25 mouse cellular contexts compared by ENCODE assay signal in genomic region chr4:7485552-7485951, GRCm38 (mm10).
DNase-seq lines count a peak whose midpoint lies in the region; ATAC-seq and TF ChIP-seq lines count a peak whose summit lies in the region.
"Had no signal": no experiment of that assay in that cellular context is flagged by ENCODE, and none has a peak within 500 bp of the region (broad histone marks: within the 10 kb centered on the region; RNA-seq: fewer than 3 reads in every experiment).

No protein-coding gene starts in this region.

- TF ChIP-seq CTCF in hindbrain, postnatal 0 days (IDR thresholded peaks at IDR 0.05; ENCODE audit: low read depth) = no peak

- H3K27ac ChIP-seq in liver, embryonic 13.5 days = no peak overlapping the region
- H3K27ac ChIP-seq in hindbrain, postnatal 0 days = no peak overlapping the region
- H3K27ac ChIP-seq: forebrain, embryonic 10.5 days; forebrain, embryonic 13.5 days; heart, embryonic 13.5 days; hindbrain, embryonic 12.5 days; hindbrain, embryonic 15.5 days; intestine, embryonic 15.5 days had no signal

- peak; percentile 1 for DNase-seq in liver, embryonic 13.5 days
- no peak for DNase-seq in liver
- peak; percentile 86 for DNase-seq in 416B (ENCODE audit: low read depth)
- DNase-seq in cerebellum, postnatal 4 days (ENCODE audit: low spot score in 2 of 2) = no peak
- no peak for DNase-seq in hindbrain, postnatal 0 days (ENCODE audit: low spot score)
- DNase-seq: adrenal gland, adult 2 months; adrenal gland, postnatal 14 days; cerebellum, adult 11 months; cerebellum, adult 2 months; cerebellum, adult 9-11 months; cerebellum, postnatal 25 days; gastrocnemius, postnatal 10 days; gastrocnemius, postnatal 36 days; heart, adult 18-20 months; heart, postnatal 14 days; heart, postnatal 4 days had no signal

- ATAC-seq in liver, embryonic 13.5 days (ENCODE audit: low read depth) = no peak
- peak; percentile 93 for ATAC-seq in common myeloid progenitor, adult 5-6 weeks (replicated peaks; ENCODE audit: low read depth, poor library complexity, severe bottlenecking)
- ATAC-seq in megakaryocyte, adult 5-6 weeks (ENCODE audit: poor library complexity, severe bottlenecking) = peak; percentile 38; the same call in 1 of the 2 replicates
- no peak for ATAC-seq in hindbrain, postnatal 0 days
- ATAC-seq: forebrain, embryonic 13.5 days; forebrain, embryonic 16.5 days; intestine, embryonic 15.5 days had no signal

- no peak overlapping the region for H3K4me3 ChIP-seq in liver, embryonic 13.5 days (replicated peaks)
- H3K4me3 ChIP-seq in hindbrain, postnatal 0 days (ENCODE audit: low read length) = no peak overlapping the region
- H3K4me3 ChIP-seq: forebrain, embryonic 10.5 days; forebrain, embryonic 13.5 days; heart, embryonic 13.5 days; hindbrain, embryonic 12.5 days; hindbrain, embryonic 15.5 days; intestine, embryonic 15.5 days had no signal

- no peaks in the 10 kb centered on the region for H3K36me3 ChIP-seq in liver, embryonic 13.5 days
- no peaks in the 10 kb centered on the region for H3K36me3 ChIP-seq in hindbrain, postnatal 0 days (ENCODE audit: insufficient read depth, low read length)
- H3K36me3 ChIP-seq: forebrain, embryonic 10.5 days; heart, embryonic 13.5 days; hindbrain, embryonic 12.5 days; hindbrain, embryonic 15.5 days; intestine, embryonic 15.5 days had no signal

- no peak overlapping the region for H3K9ac ChIP-seq in liver, embryonic 13.5 days
- H3K9ac ChIP-seq in hindbrain, postnatal 0 days (replicated peaks; ENCODE audit: low read length) = no peak overlapping the region
- H3K9ac ChIP-seq: forebrain, embryonic 13.5 days; heart, embryonic 13.5 days; hindbrain, embryonic 12.5 days; hindbrain, embryonic 15.5 days; intestine, embryonic 15.5 days had no signal

- H3K27me3 ChIP-seq in liver, embryonic 13.5 days = no peaks in the 10 kb centered on the region
- H3K27me3 ChIP-seq in hindbrain, postnatal 0 days (ENCODE audit: insufficient read depth, low read length) = no peaks in the 10 kb centered on the region
- H3K27me3 ChIP-seq: forebrain, embryonic 13.5 days; heart, embryonic 13.5 days; hindbrain, embryonic 12.5 days; hindbrain, embryonic 15.5 days; intestine, embryonic 15.5 days had no signal

- H3K4me1 ChIP-seq in liver, embryonic 13.5 days (replicated peaks) = no peaks in the 10 kb centered on the region
- no peaks in the 10 kb centered on the region for H3K4me1 ChIP-seq in hindbrain, postnatal 0 days (ENCODE audit: insufficient read depth, low read length)
- H3K4me1 ChIP-seq: forebrain, embryonic 10.5 days; forebrain, embryonic 13.5 days; hindbrain, embryonic 12.5 days; hindbrain, embryonic 15.5 days; intestine, embryonic 15.5 days had no signal

- no peak overlapping the region for H3K4me2 ChIP-seq in liver, embryonic 13.5 days
- no peak overlapping the region for H3K4me2 ChIP-seq in hindbrain, postnatal 0 days (ENCODE audit: low read depth, low read length)
- H3K4me2 ChIP-seq: forebrain, embryonic 13.5 days; heart, embryonic 13.5 days; hindbrain, embryonic 12.5 days; hindbrain, embryonic 15.5 days; intestine, embryonic 15.5 days had no signal

- no peaks in the 10 kb centered on the region for H3K9me3 ChIP-seq in liver, embryonic 13.5 days (replicated peaks)
- no peaks in the 10 kb centered on the region for H3K9me3 ChIP-seq in hindbrain, postnatal 0 days (ENCODE audit: low read length)
- H3K9me3 ChIP-seq: forebrain, embryonic 10.5 days; forebrain, embryonic 13.5 days; heart, embryonic 13.5 days; hindbrain, embryonic 12.5 days; hindbrain, embryonic 15.5 days; intestine, embryonic 15.5 days had no signal

Comparison
In these comparisons a context has a peak if more than half of its experiments do, and no peak if none do; other contexts are left out.
1. DNase-seq: peak in liver, embryonic 13.5 days (single experiment) and 416B (single experiment); none in liver (single experiment), cerebellum, postnatal 4 days (0 of 2) and hindbrain, postnatal 0 days (single experiment).
2. ATAC-seq: peak in common myeloid progenitor, adult 5-6 weeks (single experiment) and megakaryocyte, adult 5-6 weeks (single experiment); none in liver, embryonic 13.5 days (single experiment) and hindbrain, postnatal 0 days (single experiment).